Mouse (Mus musculus) gonadal fat pad, adult 2 months (tissue): Measurements from ENCODE around the gene Il10ra. TPM values are rescaled to one million over a fixed set of nuclear protein-coding genes. Genes with fewer than 3 reads are reported as not detected.

ENCODE experiments used
- polyA plus RNA-seq: library from polyadenylated mRNA; depleted of rRNA; stranded (reverse); fragments of >200 nt; gene quantifications from 2 replicates; pipeline ENCODE4 v1.2.3, GENCODE M21; 2012; rRNA removed

Il10ra gene
- polyA plus RNA-seq, 1 experiment, result 7.7 TPM

Other genes starting within 250 kb of the Il10ra start
- 28.8 and 30.3 TPM in 2 replicates for gene Mpzl2, start 229.3 kb downstream of the Il10ra start, polyA plus RNA-seq
- 5.8 and 7.3 TPM in 2 replicates for gene Mpzl3, start 214.0 kb downstream of the Il10ra start, polyA plus RNA-seq
- gene Jaml, start 190.0 kb downstream of the Il10ra start, polyA plus RNA-seq, result 5.9 and 7.4 TPM in 2 replicates
- gene Scn2b, start 151.4 kb downstream of the Il10ra start, polyA plus RNA-seq, result 3.4 and 5.9 TPM in 2 replicates
- 0.32 and 0.61 TPM in 2 replicates for gene Scn4b, start 130.8 kb downstream of the Il10ra start, polyA plus RNA-seq
- 0.18 and 0.37 TPM in 2 replicates for gene BC049352, start 87.1 kb downstream of the Il10ra start, polyA plus RNA-seq
- gene Tmprss4, start 65.1 kb downstream of the Il10ra start, polyA plus RNA-seq, result 0.36 and 0.41 TPM in 2 replicates
- gene Tmprss13, start 50.0 kb upstream of the Il10ra start, polyA plus RNA-seq, result 1.1 TPM in 2 replicates
- 37.2 and 46.0 TPM in 2 replicates for gene Fxyd6, start 101.0 kb upstream of the Il10ra start, polyA plus RNA-seq
- 17.6 and 22.3 TPM in 2 replicates for gene Fxyd2, start 130.5 kb upstream of the Il10ra start, polyA plus RNA-seq
- 1.2 and 1.4 TPM in 2 replicates for gene Dscaml1, start 157.5 kb upstream of the Il10ra start, polyA plus RNA-seq